Comparison of ENCODE assay signal across 9 mouse cellular contexts in the genomic region with DNA sequence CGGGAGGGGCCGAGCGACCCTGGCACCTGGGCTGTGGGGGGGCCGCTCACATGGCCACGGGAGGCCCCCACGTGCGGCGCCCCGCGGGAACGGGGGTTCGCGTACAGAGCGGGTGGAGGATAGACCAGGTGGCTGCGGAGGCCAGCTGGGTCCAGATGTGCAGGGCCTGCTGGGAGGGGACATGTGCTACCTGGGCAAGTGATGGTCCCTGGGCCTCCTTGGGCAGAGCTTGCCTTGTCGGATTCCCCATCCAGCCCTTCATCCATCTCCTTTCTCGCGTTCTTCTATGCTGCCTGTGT. TPM values are rescaled to one million over a fixed set of nuclear protein-coding genes. Genes with fewer than 3 reads are reported as not detected.
DNase-seq lines count a peak whose midpoint lies in the region; ATAC-seq and TF ChIP-seq lines count a peak whose summit lies in the region.
"Had no signal": no experiment of that assay in that cellular context is flagged by ENCODE, and none has a peak within 500 bp of the region (broad histone marks: within the 10 kb centered on the region; RNA-seq: fewer than 3 reads in every experiment).

No protein-coding gene starts in this region.

- no peaks in the 10 kb centered on the region for H3K36me3 ChIP-seq in heart, embryonic 15.5 days
- no peaks in the 10 kb centered on the region for H3K36me3 ChIP-seq in E14TG2a.4 (ENCODE audit: insufficient read depth, low read length)
- H3K36me3 ChIP-seq in hindbrain, postnatal 0 days (ENCODE audit: insufficient read depth, low read length) = no peaks in the 10 kb centered on the region
- no peaks in the 10 kb centered on the region for H3K36me3 ChIP-seq in neural tube, embryonic 13.5 days
- H3K36me3 ChIP-seq: G1E had no signal

- H3K27ac ChIP-seq in heart, embryonic 15.5 days = no peak overlapping the region
- H3K27ac ChIP-seq in hindbrain, postnatal 0 days = peak overlapping the region; percentile 78
- H3K27ac ChIP-seq in neural tube, embryonic 13.5 days (replicated peaks) = no peak overlapping the region; the same call in 1 of the 2 replicates

- H3K27me3 ChIP-seq in heart, embryonic 15.5 days = peaks cover 98% of the 10 kb centered on the region
- H3K27me3 ChIP-seq in E14TG2a.4 (ENCODE audit: insufficient read depth, low read length) = peaks cover 74% of the 10 kb centered on the region
- H3K27me3 ChIP-seq in hindbrain, postnatal 0 days (ENCODE audit: insufficient read depth, low read length) = no peaks in the 10 kb centered on the region
- peaks cover 65% of the 10 kb centered on the region for H3K27me3 ChIP-seq in neural tube, embryonic 13.5 days

- TF ChIP-seq CTCF in E14TG2a.4 (conservative IDR thresholded peaks at IDR 0.05; ENCODE audit: low read length) = no peak
- no peak for TF ChIP-seq CTCF in hindbrain, postnatal 0 days (IDR thresholded peaks at IDR 0.05; ENCODE audit: low read depth)

- peaks cover 21% of the 10 kb centered on the region for H3K4me1 ChIP-seq in heart, embryonic 15.5 days (replicated peaks)
- peaks cover 59% of the 10 kb centered on the region for H3K4me1 ChIP-seq in E14TG2a.4 (replicated peaks; ENCODE audit: low read depth, low read length)
- peaks cover 12% of the 10 kb centered on the region; the same call in 1 of the 2 replicates for H3K4me1 ChIP-seq in hindbrain, postnatal 0 days (ENCODE audit: insufficient read depth, low read length)
- H3K4me1 ChIP-seq in neural tube, embryonic 13.5 days (replicated peaks) = peaks cover 34% of the 10 kb centered on the region

- peak overlapping the region; percentile 99 for H3K4me2 ChIP-seq in heart, embryonic 15.5 days
- H3K4me2 ChIP-seq in hindbrain, postnatal 0 days (ENCODE audit: low read depth, low read length) = peak overlapping the region; percentile 89
- peak overlapping the region; percentile 95 for H3K4me2 ChIP-seq in neural tube, embryonic 13.5 days

- no peaks in the 10 kb centered on the region for H3K9me3 ChIP-seq in heart, embryonic 15.5 days (replicated peaks)
- H3K9me3 ChIP-seq in E14TG2a.4 (ENCODE audit: low read length) = no peaks in the 10 kb centered on the region
- no peaks in the 10 kb centered on the region for H3K9me3 ChIP-seq in hindbrain, postnatal 0 days (ENCODE audit: low read length)
- no peaks in the 10 kb centered on the region for H3K9me3 ChIP-seq in neural tube, embryonic 13.5 days

- H3K4me3 ChIP-seq in heart, embryonic 15.5 days = peak overlapping the region; percentile 71
- peak overlapping the region; percentile 94 for H3K4me3 ChIP-seq in E14TG2a.4 (replicated peaks; ENCODE audit: low read length)
- H3K4me3 ChIP-seq in hindbrain, postnatal 0 days (ENCODE audit: low read length) = peak overlapping the region; percentile 82
- peak overlapping the region; percentile 83 for H3K4me3 ChIP-seq in neural tube, embryonic 13.5 days

- DNase-seq in heart, adult 9 months (ENCODE audit: low spot score in 2 of 2) = no peak
- peak; percentile 17 for DNase-seq in embryo, embryonic 10 days (ENCODE audit: low spot score)
- peak; percentile 40 for DNase-seq in hindbrain, postnatal 0 days (ENCODE audit: low spot score)
- no peak for DNase-seq in natural killer cell, adult 2 months (ENCODE audit: low spot score in 2 of 2)
- DNase-seq in layer of hippocampus, adult 9-11 months = no peak

- peak overlapping the region; percentile 55; the same call in 1 of the 2 replicates for H3K9ac ChIP-seq in heart, embryonic 15.5 days
- peak overlapping the region; percentile 90 for H3K9ac ChIP-seq in hindbrain, postnatal 0 days (replicated peaks; ENCODE audit: low read length)
- peak overlapping the region; percentile 87 for H3K9ac ChIP-seq in neural tube, embryonic 13.5 days

- under 1% methylated on average over 18 of the region's 18 CpGs for WGBS in heart, embryonic 15.5 days
- whole genome bisulfite sequencing in hindbrain, postnatal 0 days = 1% methylated on average over 16 of the region's 18 CpGs
- 1% methylated on average over 18 of the region's 18 CpGs for WGBS in neural tube, embryonic 13.5 days

- ATAC-seq in heart, embryonic 15.5 days (replicated peaks; ENCODE audit: insufficient number of reproducible peaks, insufficient read depth, low FRiP score, low read depth) = no peak
- ATAC-seq in hindbrain, postnatal 0 days = peak; percentile 10
- ATAC-seq in neural tube, embryonic 13.5 days (ENCODE audit: low read depth) = peak; percentile 37

RNA-seq across cellular contexts. Expression of a gene that starts 0.7 kb away (rescaled TPM):
- 45.4 and 52.2 TPM in 2 replicates for polyA plus RNA-seq in heart, embryonic 15.5 days (2015; fragmentation: Nextera tagmentation; extraction: Ambion mirVana)
- 166 and 190 TPM in 2 replicates for total RNA-seq in hindbrain, postnatal 0 days (2014; rRNA removed)
- 168 and 173 TPM in 2 replicates for polyA plus RNA-seq in hindbrain, postnatal 0 days (2015; fragmentation: Nextera tagmentation; extraction: Ambion mirVana)
- 201 and 209 TPM in 2 replicates for polyA plus RNA-seq in neural tube, embryonic 13.5 days (2015; fragmentation: Nextera tagmentation; extraction: Ambion mirVana)

Comparison
In these comparisons a context has a peak if more than half of its experiments do, and no peak if none do; other contexts are left out.
1. DNase-seq: peak in embryo, embryonic 10 days (single experiment) and hindbrain, postnatal 0 days (single experiment); none in heart, adult 9 months (0 of 2), natural killer cell, adult 2 months (0 of 2) and layer of hippocampus, adult 9-11 months (single experiment).
2. Peak in every context shown above with its lines, with median percentiles within 50 percentile points of each other: H3K4me2 ChIP-seq, H3K4me3 ChIP-seq and H3K9ac ChIP-seq.